Mouse (Mus musculus) gastrocnemius, adult 8-10 months (tissue): ENCODE data around the gene Cep131. TPM values are rescaled to one million over a fixed set of nuclear protein-coding genes. Genes with fewer than 3 reads are reported as not detected.

Experiments
- DNase-seq, 2 experiments: peaks; one replicate each; pipeline ENCODE4 v3.0.0; 2022; ENCODE audit warnings: low spot score in 2 of 2
- total RNA-seq, 4 experiments: library from RNA; stranded (reverse); gene quantifications; 2 replicates each; pipeline ENCODE4 v1.2.4; 2022

The Cep131 gene
- 1 to 10 TPM; 5.0 to 9.2 (median 7.5) TPM for total RNA-seq

DNA sequence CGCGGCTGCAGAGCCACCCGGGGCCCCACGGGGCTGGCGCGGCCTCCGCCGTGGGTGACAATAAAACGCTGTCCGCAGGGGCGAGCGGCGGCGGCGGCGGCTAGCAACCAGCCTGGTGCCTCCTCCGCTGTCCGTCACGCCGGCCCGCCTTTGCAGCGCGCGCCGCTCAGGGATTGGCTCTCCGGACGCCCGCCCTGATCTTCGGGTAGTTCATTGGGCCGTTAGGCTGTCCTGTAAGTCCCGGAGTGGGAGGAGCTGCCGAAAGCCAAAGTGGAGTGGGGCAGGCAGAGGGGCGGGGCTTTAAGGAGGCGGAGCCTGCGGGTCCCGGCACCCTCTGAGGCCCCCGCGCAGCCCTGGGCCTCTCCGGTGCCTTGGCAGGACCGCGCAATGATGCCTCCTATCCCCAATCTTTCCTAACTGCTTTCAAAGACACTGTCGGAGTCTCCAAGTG is at the start of gene Cep131:
Cep131 (minus strand) TSS at position 126 of the 451 bp plus-strand sequence.
- DNase-seq: peak; percentile 96 to 97

DNA sequence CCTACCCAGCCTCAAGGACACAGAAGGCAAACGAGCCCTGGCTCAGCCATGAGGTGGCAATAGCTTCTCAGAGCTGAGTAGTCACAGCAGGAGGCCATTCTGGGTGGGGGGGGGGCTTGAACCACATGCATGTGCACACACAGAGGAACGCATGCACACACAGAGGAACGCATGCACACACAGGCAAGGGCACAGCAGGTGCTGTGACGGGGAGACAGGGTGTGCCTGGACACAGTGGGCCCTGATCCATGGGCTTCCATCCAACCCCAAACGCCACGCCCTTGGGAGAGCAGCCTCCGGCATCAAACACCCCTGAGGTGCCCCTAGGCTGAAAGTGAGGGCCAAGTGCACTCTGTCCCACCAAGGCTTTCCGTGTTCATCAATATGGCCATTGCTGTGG is 49.6 kb upstream of the Cep131 start:
- no peak for DNase-seq

DNA sequence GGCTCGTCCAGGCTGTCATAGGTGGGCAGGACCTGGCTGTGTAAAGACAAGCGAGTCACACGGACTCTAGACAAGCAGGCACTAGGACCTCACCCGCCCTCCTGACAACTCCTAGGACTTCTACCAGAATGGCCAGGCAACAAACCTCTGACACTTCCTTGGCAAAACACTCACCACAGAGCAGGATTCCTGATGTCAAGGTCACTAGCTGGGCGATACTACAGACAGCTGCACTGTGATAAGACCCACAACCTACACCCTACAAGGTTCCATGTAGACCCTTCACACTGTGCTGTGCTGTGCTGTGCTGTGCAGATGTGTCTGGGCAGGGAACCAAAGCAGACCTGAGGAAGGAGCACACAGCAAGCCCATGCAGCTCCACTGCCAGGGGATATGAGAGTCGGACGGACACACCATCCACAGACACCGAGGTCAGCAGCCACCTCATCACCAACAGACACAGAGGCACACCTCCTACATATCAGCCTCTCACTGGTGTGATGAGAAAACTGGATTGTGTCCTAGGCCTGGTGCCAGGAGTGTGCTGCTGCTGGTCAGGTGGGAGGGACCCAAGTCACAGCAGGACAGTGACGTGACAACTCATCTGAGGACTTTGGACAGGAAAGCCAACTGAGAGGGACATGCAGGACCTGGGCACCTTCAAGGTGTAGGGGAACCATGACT is 48.4 kb upstream of the Cep131 start:
- DNase-seq: no peak

DNA sequence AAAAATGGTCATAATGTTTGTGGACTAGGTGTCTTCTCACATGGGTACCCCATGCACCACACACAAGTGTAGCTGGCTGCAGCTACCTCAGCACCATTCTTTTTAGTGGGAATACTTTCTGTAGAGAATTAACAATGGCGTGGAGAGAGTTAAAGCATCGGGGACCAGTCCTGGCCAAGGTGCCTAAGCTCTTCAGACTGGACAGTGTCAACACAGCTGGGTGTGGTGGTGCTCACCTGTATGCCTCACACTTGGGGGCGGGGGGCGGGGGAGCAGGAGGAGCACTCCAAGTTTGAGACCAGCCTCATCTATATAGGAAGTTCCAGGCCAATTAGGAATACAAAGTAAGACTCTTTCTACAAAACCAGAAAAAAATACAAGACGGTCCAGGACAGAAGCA is 47.5 kb upstream of the Cep131 start:
- no peak for DNase-seq

DNA sequence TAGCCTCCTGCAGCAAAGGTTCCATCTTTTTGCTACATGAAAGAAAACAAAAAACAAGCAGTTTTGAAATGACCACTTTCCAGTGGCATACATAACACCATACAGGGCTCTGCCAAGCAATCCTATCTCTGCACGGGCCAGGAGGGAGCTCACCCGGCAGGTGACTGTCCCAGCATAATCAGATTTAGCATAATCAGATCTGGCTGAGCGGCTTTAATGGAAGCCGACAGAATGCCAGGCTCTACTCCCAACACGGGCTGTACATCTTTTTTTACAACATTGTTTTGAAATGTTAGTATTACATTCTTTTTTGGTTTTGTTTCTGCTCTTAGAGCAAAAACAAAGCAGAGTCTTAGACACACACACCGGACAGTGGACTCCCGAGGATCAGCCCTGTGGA is 42.7 kb upstream of the Cep131 start:
- DNase-seq: no peak

DNA sequence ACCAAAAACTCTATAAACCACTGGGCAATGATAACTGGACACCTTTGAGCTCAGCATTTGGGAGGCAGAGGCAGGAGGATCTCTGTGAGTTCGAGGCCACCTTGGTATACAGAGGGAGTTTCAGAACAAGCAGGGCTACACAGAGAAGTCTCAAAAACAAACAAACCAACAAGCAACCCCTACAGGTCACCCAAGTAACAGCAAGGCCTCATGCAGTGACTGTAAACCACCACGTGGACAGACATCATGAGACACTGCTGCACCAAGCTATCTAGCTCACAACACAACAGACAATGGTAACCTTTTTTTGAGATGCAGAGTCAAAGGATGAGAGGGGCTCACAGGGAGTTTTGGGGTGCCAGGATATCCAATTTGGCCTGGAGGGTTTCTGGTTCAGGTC is 40.2 kb upstream of the Cep131 start:
- DNase-seq: no peak

DNA sequence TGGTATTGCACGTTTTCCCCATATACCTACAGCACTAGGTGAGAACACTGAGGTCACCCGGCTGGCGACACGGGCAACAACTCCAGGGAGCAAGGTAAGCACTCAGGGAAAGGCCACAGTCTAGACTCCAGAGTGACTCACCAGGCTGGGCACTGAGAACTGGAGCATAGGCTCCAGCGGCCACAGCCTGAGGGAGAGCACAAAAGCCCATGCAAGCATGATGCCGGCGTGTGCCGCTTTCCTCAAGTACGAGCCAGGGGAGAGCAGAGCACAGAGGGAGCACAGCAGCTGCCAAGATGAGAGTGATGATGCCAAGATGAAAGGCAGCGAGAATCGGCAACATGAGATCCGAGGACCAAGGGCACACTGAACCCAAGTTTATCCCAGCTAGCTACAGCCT is 35.5 kb upstream of the Cep131 start:
- no peak for DNase-seq

DNA sequence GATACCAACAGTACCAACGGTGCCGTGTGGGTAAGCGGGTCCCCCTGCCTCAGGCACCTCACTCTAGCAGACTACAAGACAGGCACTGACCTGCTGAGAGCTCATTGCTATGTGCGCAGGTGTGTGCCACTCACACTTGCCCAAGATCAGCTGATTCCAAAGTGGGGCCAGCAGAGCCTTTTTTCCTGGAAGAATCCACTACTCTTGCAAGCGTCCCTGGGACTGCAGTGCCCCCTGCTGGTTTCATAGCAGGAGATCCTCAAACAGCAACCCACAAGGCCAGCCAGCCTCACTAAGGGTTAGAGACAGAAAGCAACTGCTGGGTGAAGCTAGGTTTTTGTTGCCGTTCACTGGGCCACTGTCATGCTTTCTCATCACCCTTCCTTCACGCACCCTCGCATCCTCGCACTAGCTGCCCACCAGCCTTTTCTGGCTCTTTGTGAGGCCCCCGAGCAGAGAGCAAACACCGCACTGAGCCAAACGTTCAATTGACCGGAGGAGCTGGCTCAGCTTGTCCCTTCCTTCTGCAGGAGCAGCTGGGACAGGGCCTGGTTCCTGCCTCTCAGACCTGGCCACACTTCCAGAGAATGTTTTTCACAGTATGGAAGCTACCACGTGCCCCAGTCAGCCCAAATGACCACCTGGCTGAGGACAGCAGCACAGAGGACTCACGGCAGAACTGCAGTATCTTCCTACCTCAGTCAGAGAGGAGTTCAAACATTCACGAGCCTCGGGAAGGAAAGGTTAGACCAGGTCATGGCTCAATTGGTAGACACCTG is 34.2 kb upstream of the Cep131 start:
- no peak for DNase-seq

DNA sequence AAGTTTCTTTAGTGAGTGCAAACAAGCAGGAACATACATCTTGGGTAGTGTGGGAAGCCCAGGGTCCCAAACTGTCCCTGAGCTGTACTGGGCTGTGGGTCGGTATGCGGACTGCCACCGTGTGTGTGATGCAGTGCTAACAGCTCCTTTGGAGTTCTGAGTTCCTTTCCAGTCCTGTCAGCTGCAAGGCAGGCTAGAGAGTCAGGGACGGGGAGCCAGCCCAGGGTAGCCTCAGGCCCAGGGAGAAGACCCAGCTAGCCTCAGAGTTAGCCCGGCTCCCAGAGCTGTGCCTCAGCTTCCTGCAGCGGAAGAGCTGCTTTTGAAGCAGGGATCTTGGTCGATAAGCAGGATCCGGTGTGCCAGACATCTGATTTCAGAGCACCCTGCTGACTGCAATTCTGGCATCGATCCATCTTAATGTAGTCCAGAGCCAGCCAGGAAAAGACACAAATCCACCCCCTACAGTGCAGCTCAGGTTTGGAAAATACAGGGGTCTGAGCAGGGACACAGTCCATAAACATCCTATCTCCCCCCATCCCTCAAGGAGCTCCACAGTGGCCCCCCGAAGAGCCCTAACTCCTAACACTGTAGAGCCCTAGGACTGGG is 33.4 kb upstream of the Cep131 start:
- DNase-seq: no peak

DNA sequence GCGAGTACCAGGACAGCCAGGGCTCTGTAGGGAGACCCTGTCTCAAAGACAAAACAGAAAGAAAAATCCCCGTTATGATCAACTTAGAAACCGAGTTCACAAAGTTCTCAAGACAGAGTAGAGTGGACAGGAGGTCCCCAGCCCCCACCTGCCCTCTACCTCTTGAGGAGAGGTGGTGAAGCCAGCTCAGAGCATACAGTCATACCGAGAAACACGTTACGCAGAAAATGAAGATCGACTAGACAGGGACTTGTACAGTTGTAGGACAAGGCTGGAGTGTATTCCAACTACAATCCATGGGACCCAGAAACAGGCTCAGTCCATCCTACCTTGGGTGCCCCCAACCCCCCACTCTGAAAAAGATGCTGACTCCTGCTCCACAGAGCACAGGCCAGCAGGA is 32.5 kb upstream of the Cep131 start:
- DNase-seq: no peak

DNA sequence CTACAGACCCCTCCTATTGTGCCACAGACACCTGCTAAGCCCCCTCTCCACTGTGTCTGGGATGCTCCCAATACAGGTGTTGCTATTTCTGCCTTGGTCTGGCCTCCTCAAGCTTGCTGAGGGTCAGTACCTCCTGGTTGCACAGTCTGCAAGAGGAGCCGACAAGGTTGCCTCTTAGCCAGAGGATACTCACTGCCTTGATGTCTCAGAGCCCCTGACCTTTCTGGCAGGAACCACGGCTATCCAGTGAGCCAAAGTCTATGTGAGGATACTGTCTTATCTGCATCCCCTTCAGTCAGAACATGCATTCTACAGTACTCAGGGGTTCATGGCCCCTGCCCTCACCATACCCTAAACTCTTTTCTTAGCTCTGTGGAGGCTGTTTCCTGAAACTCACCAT is 31.0 kb upstream of the Cep131 start:
- DNase-seq: no peak

DNA sequence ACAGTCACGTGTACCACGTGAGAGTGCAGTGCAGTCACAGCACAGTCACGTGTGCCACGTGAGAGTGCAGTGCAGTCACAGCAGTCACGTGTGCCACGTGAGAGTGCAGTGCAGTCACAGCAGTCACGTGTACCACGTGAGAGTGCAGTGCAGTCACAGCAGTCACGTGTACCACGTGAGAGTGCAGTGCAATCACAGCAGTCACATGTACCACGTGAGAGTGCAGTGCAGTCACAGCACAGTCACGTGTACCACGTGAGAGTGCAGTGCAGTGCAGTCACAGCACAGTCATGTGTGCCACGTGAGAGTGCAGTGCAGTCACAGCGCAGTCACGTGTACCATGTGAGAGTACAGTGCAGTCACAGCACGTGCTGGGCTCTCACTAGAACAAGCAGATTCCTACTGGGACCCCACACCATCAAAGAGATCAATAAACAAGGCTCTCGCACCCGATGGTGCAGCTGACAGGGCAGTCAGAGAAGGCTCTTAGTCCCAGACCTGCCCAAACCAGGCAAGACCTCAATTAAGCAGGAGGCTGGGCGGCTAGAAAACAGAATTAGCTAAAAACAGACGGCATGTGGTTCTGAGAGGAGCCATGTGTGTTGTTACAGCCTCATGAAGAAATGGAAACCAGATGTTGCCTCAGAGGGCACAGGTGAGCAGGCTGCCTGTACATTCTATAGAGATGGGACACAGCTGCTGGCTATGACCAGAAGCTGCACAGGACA is 28.0 kb upstream of the Cep131 start:
- DNase-seq: no peak

DNA sequence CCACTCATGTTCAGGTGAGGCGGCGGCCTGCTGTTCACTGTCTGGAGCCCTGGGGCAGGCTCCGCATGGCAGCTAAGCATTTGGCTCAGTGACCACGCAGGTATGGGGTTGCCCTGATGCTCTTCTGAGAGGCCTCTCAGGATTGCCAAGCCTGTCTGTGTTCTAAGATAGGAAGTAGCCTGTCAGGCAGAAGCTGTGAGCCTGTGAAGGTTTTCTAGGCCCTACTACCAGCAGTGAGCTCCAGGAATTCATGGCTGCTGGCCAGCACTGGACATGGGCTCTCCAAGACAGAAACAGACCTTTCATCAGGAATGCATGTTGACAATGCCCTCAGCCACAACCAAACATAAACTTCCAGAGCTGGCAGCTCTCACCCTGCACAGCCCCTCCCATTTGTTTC is 25.5 kb upstream of the Cep131 start:
- DNase-seq: no peak

DNA sequence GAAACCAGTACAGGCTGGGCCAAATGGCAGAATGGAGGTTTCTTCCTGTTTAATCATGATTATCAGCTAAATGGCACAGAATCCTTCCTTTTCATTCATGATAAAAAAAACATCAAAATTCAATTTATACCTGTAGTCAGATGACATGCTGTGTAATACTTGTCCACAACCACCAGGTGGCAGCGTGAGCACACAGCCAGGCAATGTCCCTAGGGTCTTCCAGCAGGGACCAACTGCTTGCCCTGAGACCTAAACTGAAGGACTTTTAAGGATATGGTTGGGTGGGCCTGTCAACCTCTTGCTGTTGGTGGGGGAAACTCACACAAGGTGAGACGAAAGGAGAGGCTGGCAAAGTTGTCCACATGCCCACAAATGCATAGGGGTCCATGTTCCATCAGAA is 24.4 kb upstream of the Cep131 start:
- no peak for DNase-seq

DNA sequence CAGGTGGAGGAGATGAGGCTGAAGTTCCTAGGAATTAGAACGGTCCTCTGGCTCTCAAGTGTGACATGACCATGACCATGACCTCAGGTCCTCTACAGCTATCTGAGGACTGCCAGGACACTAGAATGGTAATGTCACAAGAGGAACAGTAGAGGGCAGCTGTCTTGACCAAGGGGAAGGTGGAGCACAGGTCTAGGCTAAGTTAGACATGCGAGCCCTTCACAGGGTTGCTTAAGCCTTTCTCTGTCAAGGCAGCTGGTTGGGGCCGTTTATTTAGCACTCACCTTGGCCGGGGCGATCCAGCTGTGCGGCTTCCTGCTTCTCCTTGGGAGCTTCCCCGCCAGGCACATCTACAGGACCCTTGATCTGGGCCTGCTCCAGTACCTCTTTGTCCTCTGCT is 23.9 kb upstream of the Cep131 start:
- no peak for DNase-seq

DNA sequence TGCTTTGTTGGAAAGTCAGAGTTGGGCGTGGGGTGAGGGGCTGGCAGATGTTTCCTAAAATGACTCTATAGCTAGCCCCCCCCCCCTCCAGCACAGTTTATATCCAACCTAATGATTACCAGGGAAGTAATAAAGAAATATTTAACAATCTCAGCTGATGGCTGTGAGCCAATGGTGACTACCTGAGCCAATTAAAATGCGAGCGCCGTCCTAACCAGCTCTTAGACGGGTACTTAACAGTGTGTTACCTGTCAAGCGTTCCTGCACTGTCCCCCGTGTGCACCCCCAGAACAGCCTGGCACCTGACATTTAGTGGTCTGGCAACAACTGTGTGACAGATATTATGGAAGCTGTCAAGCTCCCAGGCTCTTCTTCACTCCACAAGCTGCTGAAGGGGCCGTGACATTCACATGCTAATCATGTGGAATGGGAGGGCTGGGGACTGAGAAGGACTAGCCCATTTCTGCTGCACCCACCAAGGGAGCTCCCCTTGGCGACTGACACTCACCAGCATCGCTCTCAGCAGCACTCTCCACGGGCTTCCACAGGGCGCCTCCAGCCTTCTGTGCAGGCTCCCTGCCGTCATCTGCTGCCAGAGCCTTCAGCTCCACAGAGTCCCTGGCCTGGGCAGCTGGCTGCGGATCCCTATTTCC is 23.1 kb upstream of the Cep131 start:
- no peak for DNase-seq

DNA sequence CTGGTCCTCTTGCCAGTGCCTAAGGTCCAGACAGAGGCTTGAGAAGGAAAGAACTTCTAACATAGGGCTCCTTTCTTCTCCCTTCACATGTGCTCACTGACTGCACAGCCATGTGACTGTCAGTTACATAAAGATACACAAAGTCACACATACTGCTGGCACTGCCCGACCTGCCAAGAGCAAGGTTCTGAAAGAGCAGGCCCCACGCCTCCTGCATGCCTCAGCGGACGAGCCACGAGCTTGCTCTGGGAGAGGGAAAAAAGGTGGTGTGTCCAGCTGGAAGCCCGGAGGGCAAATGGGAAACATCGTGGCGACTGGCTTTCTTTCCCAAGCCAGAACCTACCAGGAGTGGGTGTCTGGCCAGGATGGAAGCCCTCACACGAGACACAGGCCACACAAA is 21.2 kb upstream of the Cep131 start:
- no peak for DNase-seq

DNA sequence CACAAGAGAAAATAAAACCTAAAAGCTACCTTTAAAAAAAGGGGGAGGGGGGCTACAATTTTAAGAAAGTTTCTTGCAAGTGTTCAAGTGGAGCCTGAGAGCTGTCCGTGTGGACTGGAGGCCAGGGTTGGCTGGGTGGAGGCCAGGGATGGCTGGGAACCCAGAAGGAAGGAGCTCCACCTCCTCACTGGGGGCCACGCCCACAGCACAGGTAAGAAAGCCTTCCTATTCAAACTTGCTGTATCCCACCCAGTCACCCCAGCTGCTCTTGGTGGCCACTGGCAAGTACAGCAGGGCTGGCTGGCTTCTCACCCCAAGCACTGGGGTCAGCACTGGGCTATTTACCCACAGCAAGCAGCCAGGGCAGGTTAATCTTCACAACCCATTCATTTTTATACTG is 20.4 kb upstream of the Cep131 start:
- no peak for DNase-seq

DNA sequence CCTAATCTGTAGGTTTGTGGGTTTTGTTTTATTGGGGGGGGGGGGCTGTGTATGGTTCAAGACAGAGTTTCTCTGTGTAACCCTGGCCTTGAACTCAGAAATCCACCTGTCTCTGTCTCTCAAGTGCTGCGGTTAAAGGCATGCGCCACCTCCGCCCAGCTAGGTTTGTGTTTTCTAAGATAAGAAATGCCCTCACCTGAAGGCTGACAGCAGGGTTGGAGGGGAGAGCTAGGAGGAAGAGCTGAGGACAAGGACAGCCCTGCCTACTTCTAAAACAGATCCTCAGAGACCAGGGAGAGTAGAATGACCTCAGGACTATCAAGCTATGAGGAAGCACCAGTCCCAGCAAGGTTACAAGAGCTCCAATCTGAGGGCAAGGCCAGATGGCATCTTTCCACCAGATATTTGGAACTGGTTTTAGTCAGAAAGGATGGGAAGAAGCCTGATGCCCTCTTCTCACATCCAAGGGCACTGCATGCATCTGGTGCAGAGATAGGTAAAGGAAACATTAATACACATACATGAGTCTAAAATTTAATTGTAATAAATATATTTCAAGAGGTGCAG is 16.9 kb upstream of the Cep131 start:
- DNase-seq: no peak

DNA sequence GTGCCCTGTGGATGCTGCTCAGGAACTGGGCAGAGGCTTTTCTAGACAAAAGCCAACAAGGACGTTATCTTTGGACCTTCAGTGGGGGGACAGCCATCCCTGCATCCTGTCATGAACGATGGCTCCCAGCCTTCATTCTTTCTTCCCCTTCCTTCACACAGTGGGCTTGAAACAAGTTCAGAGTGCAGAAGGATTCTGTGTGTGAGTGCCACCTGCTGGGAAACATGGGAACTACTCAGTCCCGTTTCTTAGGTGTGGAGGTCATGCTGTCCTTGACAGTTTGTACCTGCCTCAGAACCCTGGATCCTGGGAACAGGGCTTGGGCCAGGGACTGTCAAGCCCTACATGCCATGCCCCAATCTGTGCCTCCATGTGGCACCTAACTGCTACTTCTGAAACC is 14.4 kb upstream of the Cep131 start:
- peak; percentile 29 to 51 for DNase-seq
